Mouse (Mus musculus): ENCODE measurements around the gene Agpat2. TPM values are rescaled to one million over a fixed set of nuclear protein-coding genes. Genes with fewer than 3 reads are reported as not detected.
A peak's percentile ranks its signal among the peaks of the same experiment; 100 is the strongest.

Agpat2 gene
- total and polyA plus RNA-seq, 3 experiments = 4.6 to 6.0 (median 4.7) TPM

GRCm38 (mm10) chr2:26586294-26587043 lies 17.7 kb downstream of the Agpat2 start, which contains the start of gene Gm20532:
Gm20532 (plus strand) TSS chr2:26586639.
- DNase-seq (ENCODE audit: low spot score) = peak; percentile 75
- Histone ChIP-seq H3K4me1 (ENCODE audit: insufficient read depth, low read depth, low read length) (peaks cover 78% of the 10 kb centered on the region), H3K27me3 (ENCODE audit: insufficient read depth, low read length) (peaks cover 11% of the 10 kb centered on the region; the same call in 1 of the 2 replicates), H3K9me3 (replicated peaks) (no peaks in the 10 kb centered on the region), H3K36me3 (replicated peaks) (peaks cover 59% of the 10 kb centered on the region), H3K4me3 (ENCODE audit: low read depth, low read length) (peak within 1 kb of the TSS; percentile 76)
- ATAC-seq (ENCODE audit: extremely low read depth, insufficient number of reproducible peaks, low FRiP score, poor library complexity, severe bottlenecking) = no peak
- no peak for TF ChIP-seq POLR2AphosphoS5 (IDR thresholded peaks at IDR 0.05; ENCODE audit: insufficient replicate concordance, low read depth, low read length)
- no peak for TF ChIP-seq CTCF (IDR thresholded peaks at IDR 0.05; ENCODE audit: low read depth, low read length)
- no peak for TF ChIP-seq TAL1 (conservative IDR thresholded peaks at IDR 0.05; ENCODE audit: low read depth, low read length)
- no peak for TF ChIP-seq GATA1 (IDR thresholded peaks at IDR 0.05; ENCODE audit: borderline replicate concordance, low read length)
- no peak for TF ChIP-seq GATA2 (IDR thresholded peaks at IDR 0.05; ENCODE audit: borderline replicate concordance, low read depth, low read length)

GRCm38 (mm10) chr2:26585713-26586112 lies 18.5 kb downstream of the Agpat2 start:
- DNase-seq (ENCODE audit: low spot score) = no peak
- peaks cover 52% of the 10 kb centered on the region for H3K36me3 ChIP-seq (replicated peaks)
- TF ChIP-seq GATA1 (IDR thresholded peaks at IDR 0.05; ENCODE audit: borderline replicate concordance, low read length) (no peak), CTCF (IDR thresholded peaks at IDR 0.05; ENCODE audit: low read depth, low read length) (no peak), GATA2 (IDR thresholded peaks at IDR 0.05; ENCODE audit: borderline replicate concordance, low read depth, low read length) (no peak), POLR2AphosphoS5 (IDR thresholded peaks at IDR 0.05; ENCODE audit: insufficient replicate concordance, low read depth, low read length) (no peak), TAL1 (conservative IDR thresholded peaks at IDR 0.05; ENCODE audit: low read depth, low read length) (no peak)
- H3K27me3 ChIP-seq (ENCODE audit: insufficient read depth, low read length) = peaks cover 14% of the 10 kb centered on the region; the same call in 1 of the 2 replicates
- peak overlapping the region; percentile 76 for H3K4me3 ChIP-seq (ENCODE audit: low read depth, low read length)
- no peak for ATAC-seq (ENCODE audit: extremely low read depth, insufficient number of reproducible peaks, low FRiP score, poor library complexity, severe bottlenecking)
- no peaks in the 10 kb centered on the region for H3K9me3 ChIP-seq (replicated peaks)
- H3K4me1 ChIP-seq (ENCODE audit: insufficient read depth, low read depth, low read length) = peaks cover 74% of the 10 kb centered on the region

- no peak for ATAC-seq (ENCODE audit: extremely low read depth, insufficient number of reproducible peaks, low FRiP score, poor library complexity, severe bottlenecking)
- H3K4me3 ChIP-seq (ENCODE audit: low read depth, low read length) = peak overlapping the region; percentile 69
- no peaks in the 10 kb centered on the region for H3K9me3 ChIP-seq (replicated peaks)
- DNase-seq (ENCODE audit: low spot score) = no peak
- peaks cover 73% of the 10 kb centered on the region for H3K4me1 ChIP-seq (ENCODE audit: insufficient read depth, low read depth, low read length)
- peaks cover 37% of the 10 kb centered on the region for H3K36me3 ChIP-seq (replicated peaks)
- TF ChIP-seq GATA1 (IDR thresholded peaks at IDR 0.05; ENCODE audit: borderline replicate concordance, low read length) (no peak), GATA2 (IDR thresholded peaks at IDR 0.05; ENCODE audit: borderline replicate concordance, low read depth, low read length) (no peak), POLR2AphosphoS5 (IDR thresholded peaks at IDR 0.05; ENCODE audit: insufficient replicate concordance, low read depth, low read length) (no peak), CTCF (IDR thresholded peaks at IDR 0.05; ENCODE audit: low read depth, low read length) (no peak), TAL1 (conservative IDR thresholded peaks at IDR 0.05; ENCODE audit: low read depth, low read length) (no peak)
- peaks cover 17% of the 10 kb centered on the region; the same call in 1 of the 2 replicates for H3K27me3 ChIP-seq (ENCODE audit: insufficient read depth, low read length)
Observed at GRCm38 (mm10) chr2:26583640-26584039, 20.6 kb downstream of the Agpat2 start.

GRCm38 (mm10) chr2:26582741-26583140 lies 21.5 kb downstream of the Agpat2 start:
- peaks cover 17% of the 10 kb centered on the region; the same call in 1 of the 2 replicates for H3K27me3 ChIP-seq (ENCODE audit: insufficient read depth, low read length)

DNA sequence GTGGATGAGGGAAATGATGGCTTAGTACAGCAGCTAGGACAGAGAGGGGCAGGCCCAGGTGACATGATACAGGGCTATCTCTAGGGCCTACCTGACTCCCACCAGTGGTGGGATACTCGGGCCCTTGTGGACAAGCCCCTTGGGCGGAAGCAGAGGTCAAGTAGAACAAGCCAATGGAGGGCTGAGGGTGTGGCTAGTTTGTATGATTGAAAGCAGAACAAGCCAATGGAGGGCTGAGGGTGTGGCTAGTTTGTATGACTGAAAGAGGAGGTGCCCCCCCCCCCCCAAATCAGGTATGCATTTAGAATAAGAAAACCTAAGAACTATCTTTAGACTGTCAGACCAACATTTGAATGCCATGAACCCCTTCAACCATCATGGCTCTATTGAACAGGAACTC lies 22.0 kb downstream of the Agpat2 start:
- H3K4me1 ChIP-seq (ENCODE audit: insufficient read depth, low read depth, low read length) = peaks cover 73% of the 10 kb centered on the region
- ATAC-seq (ENCODE audit: extremely low read depth, insufficient number of reproducible peaks, low FRiP score, poor library complexity, severe bottlenecking) = no peak
- peaks cover 30% of the 10 kb centered on the region for H3K36me3 ChIP-seq (replicated peaks)
- DNase-seq (ENCODE audit: low spot score) = no peak
- TF ChIP-seq CTCF (IDR thresholded peaks at IDR 0.05; ENCODE audit: low read depth, low read length) = no peak
- H3K9me3 ChIP-seq (replicated peaks) = no peaks in the 10 kb centered on the region
- peaks cover 17% of the 10 kb centered on the region; the same call in 1 of the 2 replicates for H3K27me3 ChIP-seq (ENCODE audit: insufficient read depth, low read length)
- no peak overlapping the region for H3K4me3 ChIP-seq (ENCODE audit: low read depth, low read length)

More at GRCm38 (mm10) chr2:26582741-26583140, 21.5 kb downstream of the Agpat2 start:
- Histone ChIP-seq H3K36me3 (replicated peaks) (peaks cover 34% of the 10 kb centered on the region), H3K4me3 (ENCODE audit: low read depth, low read length) (no peak overlapping the region), H3K9me3 (replicated peaks) (no peaks in the 10 kb centered on the region), H3K4me1 (ENCODE audit: insufficient read depth, low read depth, low read length) (peaks cover 73% of the 10 kb centered on the region)
- TF ChIP-seq CTCF (IDR thresholded peaks at IDR 0.05; ENCODE audit: low read depth, low read length) = no peak
- TF ChIP-seq POLR2AphosphoS5 (IDR thresholded peaks at IDR 0.05; ENCODE audit: insufficient replicate concordance, low read depth, low read length) = no peak
- no peak for TF ChIP-seq GATA1 (IDR thresholded peaks at IDR 0.05; ENCODE audit: borderline replicate concordance, low read length)
- TF ChIP-seq TAL1 (conservative IDR thresholded peaks at IDR 0.05; ENCODE audit: low read depth, low read length) = no peak
- no peak for TF ChIP-seq GATA2 (IDR thresholded peaks at IDR 0.05; ENCODE audit: borderline replicate concordance, low read depth, low read length)
- no peak for ATAC-seq (ENCODE audit: extremely low read depth, insufficient number of reproducible peaks, low FRiP score, poor library complexity, severe bottlenecking)
- no peak for DNase-seq (ENCODE audit: low spot score)

DNA sequence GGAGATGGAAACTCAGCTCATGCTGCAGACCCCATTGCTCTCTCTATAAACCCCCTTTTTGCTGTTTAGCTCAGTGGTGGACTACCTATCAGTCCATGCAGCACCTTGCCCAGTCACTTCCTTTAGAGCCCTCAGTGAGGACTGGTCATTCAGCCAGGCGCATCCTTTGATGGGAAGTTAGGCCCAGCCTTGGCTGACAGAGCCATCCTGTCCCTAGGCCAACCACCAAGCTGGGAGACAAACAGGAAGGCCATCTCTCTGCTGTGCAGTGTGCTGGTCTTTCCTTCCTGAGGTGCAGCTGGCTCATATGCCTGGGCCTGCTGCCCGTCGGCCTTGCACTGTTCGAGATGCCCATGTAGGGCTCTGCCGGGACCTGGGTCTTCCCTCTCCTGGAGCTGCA lies 23.5 kb downstream of the Agpat2 start:
- Histone ChIP-seq H3K4me3 (ENCODE audit: low read depth, low read length) (no peak overlapping the region), H3K4me1 (ENCODE audit: insufficient read depth, low read depth, low read length) (peaks cover 75% of the 10 kb centered on the region), H3K9me3 (replicated peaks) (no peaks in the 10 kb centered on the region), H3K27me3 (ENCODE audit: insufficient read depth, low read length) (peaks cover 17% of the 10 kb centered on the region; the same call in 1 of the 2 replicates), H3K36me3 (replicated peaks) (peaks cover 21% of the 10 kb centered on the region)
- TF ChIP-seq TAL1 (conservative IDR thresholded peaks at IDR 0.05; ENCODE audit: low read depth, low read length) (no peak), CTCF (IDR thresholded peaks at IDR 0.05; ENCODE audit: low read depth, low read length) (no peak)
- DNase-seq (ENCODE audit: low spot score) = no peak
- ATAC-seq (ENCODE audit: extremely low read depth, insufficient number of reproducible peaks, low FRiP score, poor library complexity, severe bottlenecking) = no peak
